Mouse (Mus musculus) limb, embryonic 12.5 days (tissue): ENCODE results near the gene Abi2. TPM values are rescaled to one million over a fixed set of nuclear protein-coding genes. Genes with fewer than 3 reads are reported as not detected.

Experiments used
- ATAC-seq: fragments of 200-750 bp; cut with Nextera tagmentation; 2 replicates; pipeline ENCODE4 v1.8.0; 2017; ENCODE audit warnings: low read depth, moderate TSS enrichment; ENCODE audit not compliant: insufficient number of reproducible peaks, insufficient read depth, low FRiP score, low TSS enrichment
- H3K27ac ChIP-seq: fragments of 300-500 bp; sonication (generic); 2 replicates; pipeline ENCODE4 v1.5.1; 2016; ENCODE audit warnings: mild to moderate bottlenecking, moderate library complexity
- H3K27me3 ChIP-seq: fragments of 300-500 bp; sonication (generic); 2 replicates; pipeline ENCODE4 v1.6.1; 2016; ENCODE audit warnings: mild to moderate bottlenecking, moderate library complexity
- H3K36me3 ChIP-seq: fragments of 300-500 bp; sonication (generic); 2 replicates; pipeline ENCODE4 v1.6.1; 2016; ENCODE audit warnings: mild to moderate bottlenecking, moderate library complexity
- H3K4me1 ChIP-seq: fragments of 300-500 bp; sonication (generic); replicated peaks from 2 replicates; pipeline ENCODE4 v1.6.1; 2016
- H3K4me2 ChIP-seq: fragments of 300-500 bp; sonication (generic); 2 replicates; pipeline ENCODE4 v1.6.1; 2016; ENCODE audit warnings: mild to moderate bottlenecking, moderate library complexity
- H3K4me3 ChIP-seq: fragments of 300-500 bp; sonication (generic); replicated peaks from 2 replicates; pipeline ENCODE4 v1.5.1; 2016; ENCODE audit warnings: mild to moderate bottlenecking
- H3K9ac ChIP-seq: fragments of 300-500 bp; sonication (generic); replicated peaks from 2 replicates; pipeline ENCODE4 v1.6.1; 2016; ENCODE audit warnings: mild to moderate bottlenecking, moderate library complexity
- H3K9me3 ChIP-seq: fragments of 300-500 bp; sonication (generic); 2 replicates; pipeline ENCODE4 v1.6.1; 2016; ENCODE audit warnings: mild to moderate bottlenecking, moderate library complexity
- WGBS: fragments of 180-500 bp; shearing (Covaris S2); methylation state at CpG from one replicate; pipeline ENCODE4 v1.1.7; 2016; 5-methylcytosine and 5-hydroxymethylcytosine counted together
- polyA plus RNA-seq: library from polyadenylated mRNA; unstranded; fragments of >200 nt; fragmentation: Nextera tagmentation; extraction: Ambion mirVana; gene quantifications from 2 replicates; pipeline ENCODE4 v1.2.1, GENCODE M21; 2016

Gene Abi2
- polyA plus RNA-seq = 30.8 and 33.3 TPM in 2 replicates

DNA sequence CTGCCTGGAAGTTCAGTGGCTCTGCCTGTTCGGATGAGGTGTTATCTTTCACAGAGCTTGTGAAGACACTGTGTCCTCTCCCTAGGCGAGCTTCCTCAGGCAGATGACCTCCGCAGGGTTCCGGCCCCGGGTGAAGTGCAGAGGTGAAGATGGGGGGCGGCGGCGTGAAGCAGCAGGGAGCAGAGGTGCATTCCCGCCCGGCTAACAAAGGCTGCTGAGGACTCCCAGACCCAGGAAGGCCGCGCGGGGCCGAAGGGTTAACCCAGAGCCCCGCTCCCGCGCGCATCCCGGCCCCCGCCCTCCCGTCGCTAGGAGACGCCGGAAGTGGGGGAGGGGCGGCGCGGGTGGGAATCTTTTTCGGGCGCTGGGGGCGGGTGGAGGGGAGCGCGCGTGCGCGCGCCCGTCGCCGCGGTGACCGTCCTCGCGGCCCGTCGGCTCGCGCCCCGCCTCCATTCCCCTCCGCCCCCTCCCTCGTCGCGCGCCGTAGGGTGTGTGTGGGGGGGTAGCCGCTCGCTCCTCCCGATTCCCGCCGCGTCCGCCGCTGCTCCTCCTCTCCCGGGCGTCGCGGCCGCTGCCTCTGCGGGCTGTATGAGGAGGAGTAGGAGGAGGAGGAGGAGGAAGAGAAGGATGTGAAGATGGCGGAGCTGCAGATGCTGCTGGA is at the start of gene Abi2:
Gene Abi2 (plus strand): TSS at position 452 of the 661 bp plus-strand sequence.
- Histone ChIP-seq H3K4me1 (peaks cover 14% of the 10 kb centered on the region; the same call in 1 of the 2 replicates), H3K27me3 (no peaks in the 10 kb centered on the region), H3K27ac (peak within 1 kb of the TSS; percentile 96), H3K4me2 (peak within 1 kb of the TSS; percentile 53), H3K36me3 (0 out of 2 replicates have a peak, but pooled peaks cover 3% of the 10 kb centered on the region), H3K9me3 (no peaks in the 10 kb centered on the region), H3K4me3 (peak within 1 kb of the TSS; percentile 90), H3K9ac (peak within 1 kb of the TSS; percentile 95)
- ATAC-seq = peak; percentile 94
- under 1% methylated on average over 46 of the region's 69 CpGs for WGBS

DNA sequence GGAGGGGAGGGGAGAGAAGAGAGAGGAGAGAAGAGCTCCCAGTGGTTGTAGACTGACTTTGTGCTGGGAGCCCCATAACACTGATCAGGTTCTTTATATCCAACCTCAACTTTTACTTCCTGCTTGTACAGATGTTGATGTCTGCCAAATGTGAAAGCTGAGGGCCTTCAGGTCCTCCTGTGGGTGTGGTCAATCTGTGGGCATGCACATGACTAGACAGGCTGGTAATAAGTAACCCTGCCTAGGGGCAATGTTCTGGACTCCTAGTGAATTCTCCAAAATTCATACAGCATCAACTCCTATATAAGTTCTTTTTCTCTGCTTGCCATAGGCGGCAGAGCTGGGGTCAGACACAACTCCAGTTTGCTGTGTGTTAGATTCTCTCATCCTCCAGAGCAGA is 47.8 kb upstream of the Abi2 start:
- no peak overlapping the region for H3K4me3 ChIP-seq
- H3K27me3 ChIP-seq = no peaks in the 10 kb centered on the region
- no peak overlapping the region for H3K4me2 ChIP-seq
- no peak for ATAC-seq
- H3K4me1 ChIP-seq = no peaks in the 10 kb centered on the region
- no peak overlapping the region for H3K27ac ChIP-seq
- no peaks in the 10 kb centered on the region for H3K9me3 ChIP-seq
- no peak overlapping the region for H3K9ac ChIP-seq
- 94% methylated on average over 1 of the region's 1 CpGs for WGBS
- H3K36me3 ChIP-seq = peaks cover 28% of the 10 kb centered on the region

DNA sequence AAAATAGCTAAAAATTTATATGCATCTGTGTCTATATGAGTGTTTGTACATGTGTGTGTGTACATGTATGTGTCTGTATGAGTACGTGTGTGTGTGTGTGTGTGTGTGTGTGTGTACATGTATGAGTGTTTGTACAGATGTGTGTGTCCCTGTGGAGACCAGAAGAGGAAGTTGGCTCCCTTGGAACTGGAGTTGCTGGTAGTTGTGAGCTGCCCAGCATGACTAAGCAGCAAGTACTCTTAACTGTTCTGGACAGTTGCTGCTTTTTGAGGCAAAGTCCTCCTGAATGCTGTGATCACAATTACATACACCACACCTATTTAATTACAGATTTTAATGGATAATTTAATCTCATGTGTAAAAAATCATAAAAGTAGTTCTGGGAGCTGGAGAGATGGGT is 32.9 kb upstream of the Abi2 start:
- 80% methylated on average over 1 of the region's 1 CpGs for WGBS
- Histone ChIP-seq H3K27ac (no peak overlapping the region), H3K9ac (no peak overlapping the region), H3K4me3 (no peak overlapping the region), H3K36me3 (peaks cover 42% of the 10 kb centered on the region), H3K27me3 (no peaks in the 10 kb centered on the region), H3K9me3 (no peaks in the 10 kb centered on the region), H3K4me2 (no peak overlapping the region), H3K4me1 (no peaks in the 10 kb centered on the region)
- no peak for ATAC-seq

DNA sequence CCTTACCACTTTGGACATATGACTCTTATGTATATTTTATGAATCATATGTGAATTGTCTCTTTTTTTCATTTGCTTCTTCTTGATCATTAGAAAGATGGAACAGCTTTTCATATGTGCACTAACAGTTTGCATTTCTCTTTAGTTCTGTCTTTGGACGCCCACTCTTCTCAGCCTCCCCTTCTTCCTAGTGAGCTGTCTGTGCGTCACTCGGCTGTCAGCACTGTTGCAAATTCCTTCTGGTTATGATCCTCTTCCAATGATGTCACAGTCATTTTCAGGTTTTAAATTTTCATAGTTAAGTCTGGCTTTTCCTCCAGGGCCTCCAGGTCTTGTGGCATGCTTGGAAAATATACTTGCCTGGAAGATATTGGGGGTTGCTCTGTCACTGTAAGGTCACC is 27.5 kb upstream of the Abi2 start:
- H3K4me3 ChIP-seq = no peak overlapping the region
- H3K36me3 ChIP-seq = peaks cover 36% of the 10 kb centered on the region
- no peaks in the 10 kb centered on the region for H3K27me3 ChIP-seq
- 90% methylated on average over 3 of the region's 3 CpGs for WGBS
- H3K9me3 ChIP-seq = no peaks in the 10 kb centered on the region
- H3K4me2 ChIP-seq = no peak overlapping the region
- no peak overlapping the region for H3K9ac ChIP-seq
- H3K4me1 ChIP-seq = no peaks in the 10 kb centered on the region
- no peak overlapping the region for H3K27ac ChIP-seq
- ATAC-seq = no peak

DNA sequence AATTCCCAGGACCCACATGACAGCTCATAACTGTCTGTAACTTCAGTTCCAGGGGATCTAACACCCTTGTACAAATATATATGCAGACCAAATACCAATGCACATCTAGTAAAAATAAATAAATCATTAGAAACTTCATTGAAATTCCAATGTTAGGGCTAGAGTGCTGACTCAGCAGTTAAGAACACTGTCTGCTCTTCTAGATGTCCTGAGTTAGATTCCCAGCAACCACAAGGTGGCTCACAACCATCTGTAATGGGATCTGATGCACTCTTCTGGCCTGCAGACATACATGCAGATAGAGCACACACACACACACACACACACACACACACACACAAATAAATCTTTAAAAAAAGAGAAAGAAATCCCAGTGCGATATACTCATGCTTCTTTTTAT is 4.6 kb upstream of the Abi2 start:
- no peak for ATAC-seq
- WGBS = 89% methylated on average over 1 of the region's 1 CpGs
- no peak overlapping the region for H3K4me2 ChIP-seq
- H3K36me3 ChIP-seq = no peaks in the 10 kb centered on the region
- H3K27ac ChIP-seq = no peak overlapping the region
- no peak overlapping the region for H3K9ac ChIP-seq
- 0 out of 2 replicates have a peak, but pooled peaks cover 5% of the 10 kb centered on the region for H3K4me1 ChIP-seq
- H3K4me3 ChIP-seq = no peak overlapping the region
- H3K27me3 ChIP-seq = no peaks in the 10 kb centered on the region
- no peaks in the 10 kb centered on the region for H3K9me3 ChIP-seq

DNA sequence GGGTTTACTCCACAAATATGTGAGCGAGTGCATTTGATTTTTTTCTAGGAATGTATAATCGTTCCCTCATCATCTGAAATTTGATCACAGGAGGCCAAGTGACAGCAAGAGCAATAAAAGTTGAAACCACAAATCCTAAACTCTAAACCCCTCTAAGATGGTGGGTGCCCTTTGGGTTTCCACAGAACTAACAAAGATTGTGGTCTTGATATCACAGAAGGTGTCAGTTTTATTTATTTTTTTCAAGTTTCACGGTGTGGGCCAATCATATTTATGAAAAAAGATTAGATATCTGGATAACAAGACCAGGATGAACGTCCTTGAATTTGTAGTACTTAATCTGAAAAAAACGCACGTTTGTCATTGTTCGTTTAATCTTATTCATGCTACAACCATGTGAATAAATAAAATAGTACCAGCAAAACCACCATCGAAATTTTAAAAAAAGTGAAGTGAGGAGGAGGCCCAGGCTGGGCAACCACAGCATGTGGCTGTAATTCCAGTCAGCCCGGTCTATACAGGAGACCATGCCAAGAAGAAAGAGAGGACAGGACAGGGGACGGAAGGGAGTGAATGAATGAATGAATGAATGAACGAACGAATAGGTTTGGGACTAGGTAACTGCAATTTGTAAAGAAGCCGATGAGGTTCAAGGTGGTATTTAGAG is 785 bp upstream of the Abi2 start:
- ATAC-seq = peak; percentile 39; the same call in 1 of the 2 replicates
- WGBS = 15% methylated on average over 13 of the region's 13 CpGs

DNA sequence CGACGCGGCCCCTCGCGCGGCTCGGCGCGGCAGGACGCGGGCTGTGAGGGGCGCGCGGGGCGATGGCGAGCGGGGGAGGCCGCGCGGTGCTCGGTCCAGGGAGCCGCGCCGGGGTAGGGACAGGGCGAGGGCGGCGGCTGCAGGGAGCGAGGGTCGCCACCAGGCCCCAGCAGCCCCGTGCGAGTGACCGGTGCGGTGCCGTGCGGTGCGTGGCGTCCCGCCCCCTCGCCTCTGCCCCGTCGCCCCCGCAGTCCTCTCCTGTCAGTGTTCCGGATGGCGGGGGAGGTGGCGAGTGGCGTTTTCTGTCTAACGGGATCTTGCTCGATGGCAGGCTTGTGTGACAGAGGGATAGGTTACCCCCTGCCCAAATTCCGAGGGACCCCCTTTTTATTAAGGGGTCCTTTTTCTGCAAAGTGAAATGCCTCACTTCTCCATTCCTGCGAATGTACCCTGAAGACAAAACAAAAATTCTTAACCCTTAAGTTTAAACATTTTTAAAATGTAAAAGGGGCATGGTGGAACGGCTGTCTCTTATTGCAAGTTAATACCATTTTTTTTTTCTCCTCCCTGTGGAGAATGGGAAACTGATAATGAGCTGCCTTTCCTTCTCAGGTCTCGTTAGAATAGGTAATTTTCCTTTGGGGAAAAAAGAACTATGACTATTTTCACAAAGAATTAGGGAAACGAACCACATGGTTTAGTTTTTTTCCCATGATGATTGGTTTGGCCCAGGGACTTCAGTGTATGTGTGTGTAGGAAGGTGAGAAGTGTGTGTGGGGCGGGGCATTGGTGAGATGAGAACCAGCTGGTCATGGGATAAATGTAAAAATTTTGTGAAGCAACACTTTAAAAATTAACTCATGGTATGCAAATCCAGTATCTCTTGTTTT is 754 bp downstream of the Abi2 start:
- peak overlapping the region; percentile 90 for H3K4me3 ChIP-seq
- H3K9me3 ChIP-seq = no peaks in the 10 kb centered on the region
- no peaks in the 10 kb centered on the region for H3K27me3 ChIP-seq
- peaks cover 14% of the 10 kb centered on the region; the same call in 1 of the 2 replicates for H3K4me1 ChIP-seq
- 0 out of 2 replicates have a peak, but pooled peaks cover 3% of the 10 kb centered on the region for H3K36me3 ChIP-seq
- WGBS = under 1% methylated on average over 51 of the region's 54 CpGs
- H3K4me2 ChIP-seq = peak overlapping the region; percentile 53
- H3K9ac ChIP-seq = peak overlapping the region; percentile 95
- H3K27ac ChIP-seq = peak overlapping the region; percentile 96
- peak; percentile 83 for ATAC-seq

More for the DNA sequence above, 785 bp upstream of the Abi2 start:
- Histone ChIP-seq H3K4me2 (peak overlapping the region; percentile 53), H3K4me3 (peak overlapping the region; percentile 90), H3K9ac (peak overlapping the region; percentile 95), H3K27ac (peak overlapping the region; percentile 96), H3K4me1 (peaks cover 14% of the 10 kb centered on the region; the same call in 1 of the 2 replicates), H3K36me3 (0 out of 2 replicates have a peak, but pooled peaks cover under 1% of the 10 kb centered on the region), H3K9me3 (no peaks in the 10 kb centered on the region), H3K27me3 (no peaks in the 10 kb centered on the region)

DNA sequence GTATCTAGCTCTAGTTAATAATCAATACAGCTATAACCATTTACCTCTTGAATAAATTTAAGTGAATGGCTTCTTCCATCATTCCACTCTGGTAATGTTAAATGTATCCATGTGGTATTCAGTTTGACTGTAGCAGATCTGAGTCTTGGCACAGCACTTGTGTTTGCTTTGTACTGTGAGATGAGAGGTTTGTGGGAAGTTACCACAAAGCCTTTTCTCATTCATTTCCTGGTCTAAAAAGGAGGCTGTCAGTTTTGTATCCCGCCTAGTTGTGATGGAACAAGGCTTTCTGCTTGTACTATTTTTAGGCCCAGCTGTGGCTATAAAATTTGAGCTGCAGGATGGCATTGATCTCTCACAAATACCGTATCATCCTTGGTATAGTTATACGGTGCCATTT is 7.3 kb downstream of the Abi2 start:
- Histone ChIP-seq H3K9me3 (no peaks in the 10 kb centered on the region), H3K4me1 (peaks cover 1% of the 10 kb centered on the region; the same call in 1 of the 2 replicates), H3K27me3 (no peaks in the 10 kb centered on the region), H3K27ac (no peak overlapping the region), H3K4me2 (no peak overlapping the region), H3K9ac (no peak overlapping the region), H3K36me3 (0 out of 2 replicates have a peak, but pooled peaks cover 3% of the 10 kb centered on the region), H3K4me3 (no peak overlapping the region)
- no peak for ATAC-seq
- WGBS = 71% methylated on average over 3 of the region's 3 CpGs

DNA sequence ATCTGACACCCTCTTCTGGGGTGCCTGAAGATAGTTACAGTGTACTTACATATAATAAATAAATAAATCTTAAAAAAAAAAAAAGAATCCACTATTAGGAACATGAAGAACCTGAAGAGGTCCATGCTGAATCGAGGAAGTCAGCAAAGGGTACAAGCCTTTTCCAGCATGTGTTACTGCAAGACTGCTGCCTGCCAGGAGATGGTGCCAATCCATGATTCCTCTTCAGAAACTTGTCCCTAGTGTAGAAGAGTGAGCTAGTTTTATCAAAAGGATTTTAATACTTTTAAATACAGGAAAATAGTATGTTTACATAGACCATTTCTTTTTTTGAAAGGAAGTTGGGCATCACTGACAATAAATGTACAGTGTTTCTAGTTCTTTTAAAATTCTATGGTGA is 14.5 kb downstream of the Abi2 start:
- no peak overlapping the region for H3K4me2 ChIP-seq
- H3K27me3 ChIP-seq = no peaks in the 10 kb centered on the region
- H3K27ac ChIP-seq = no peak overlapping the region
- H3K9ac ChIP-seq = no peak overlapping the region
- H3K36me3 ChIP-seq = no peaks in the 10 kb centered on the region
- 100% methylated on average over 1 of the region's 1 CpGs for WGBS
- H3K9me3 ChIP-seq = no peaks in the 10 kb centered on the region
- ATAC-seq = no peak
- H3K4me1 ChIP-seq = no peaks in the 10 kb centered on the region
- no peak overlapping the region for H3K4me3 ChIP-seq

DNA sequence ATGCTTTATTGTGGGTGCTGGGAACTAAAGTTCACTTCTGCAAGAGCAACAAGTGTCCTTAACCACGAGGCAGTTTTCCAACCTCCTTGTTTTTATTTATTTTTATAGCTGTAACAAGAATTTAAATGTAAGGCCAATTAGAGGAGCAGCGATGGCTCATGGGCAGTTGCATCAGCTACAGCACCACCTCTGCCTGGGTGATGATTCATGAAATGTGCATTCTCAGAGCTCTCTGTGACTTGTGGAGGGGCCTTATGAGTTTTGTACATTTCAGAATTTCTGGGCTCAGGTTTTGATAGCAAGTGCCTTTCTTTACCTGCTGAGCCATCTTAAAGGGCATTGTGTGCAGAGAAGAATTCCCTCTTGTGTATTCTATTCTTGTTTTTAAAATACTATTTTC is 18.9 kb downstream of the Abi2 start:
- Histone ChIP-seq H3K4me3 (no peak overlapping the region), H3K9ac (no peak overlapping the region), H3K27me3 (no peaks in the 10 kb centered on the region), H3K27ac (no peak overlapping the region), H3K4me2 (no peak overlapping the region), H3K9me3 (no peaks in the 10 kb centered on the region), H3K36me3 (no peaks in the 10 kb centered on the region), H3K4me1 (no peaks in the 10 kb centered on the region)
- no peak for ATAC-seq
- WGBS = 84% methylated on average over 2 of the region's 2 CpGs

DNA sequence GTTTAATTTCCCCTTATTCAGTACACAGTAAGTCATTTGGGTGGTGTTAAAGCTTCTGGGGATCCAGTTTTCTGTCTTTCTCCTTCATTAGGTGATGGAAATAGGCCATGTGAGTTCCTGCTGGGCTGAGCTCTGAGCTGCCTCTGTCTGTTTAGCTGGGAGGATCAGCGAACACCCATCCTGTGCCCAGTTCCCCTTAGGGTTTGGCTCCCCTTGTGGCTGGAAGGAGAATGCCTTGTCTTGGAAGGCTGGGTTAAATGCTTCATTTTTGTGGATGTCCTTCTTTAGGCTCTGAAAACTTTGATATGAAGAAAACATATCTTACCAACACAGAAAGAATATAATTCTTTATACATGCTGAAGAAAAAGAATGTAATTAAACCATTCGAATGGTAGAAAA is 19.5 kb downstream of the Abi2 start:
- Histone ChIP-seq H3K36me3 (no peaks in the 10 kb centered on the region), H3K27me3 (no peaks in the 10 kb centered on the region), H3K27ac (no peak overlapping the region), H3K9me3 (no peaks in the 10 kb centered on the region), H3K4me3 (no peak overlapping the region), H3K9ac (no peak overlapping the region), H3K4me1 (no peaks in the 10 kb centered on the region), H3K4me2 (no peak overlapping the region)
- ATAC-seq = no peak
- 71% methylated on average over 2 of the region's 2 CpGs for WGBS
